ENCODE assay signal across 15 mouse cellular contexts in the genomic region with DNA sequence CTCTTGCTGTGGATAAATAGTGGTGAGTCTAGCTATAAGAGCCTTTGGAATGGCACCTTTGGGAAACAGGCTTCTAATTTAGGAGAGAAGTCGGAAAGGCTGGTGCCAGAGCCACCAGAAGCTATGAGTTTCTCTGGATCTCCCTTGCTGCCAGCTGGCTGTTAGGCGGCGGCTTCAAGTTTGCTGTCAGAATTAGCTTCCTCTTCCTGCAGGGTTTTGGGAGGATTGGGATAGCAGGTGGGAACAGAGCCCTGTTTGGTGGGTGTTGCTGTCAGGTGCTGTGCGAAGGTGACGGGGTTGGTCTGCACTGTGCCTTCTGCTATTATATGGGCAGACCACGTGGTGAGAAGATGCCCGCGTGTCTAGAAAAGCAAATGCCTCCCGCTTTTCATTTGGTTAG. TPM values are rescaled to one million over a fixed set of nuclear protein-coding genes. Genes with fewer than 3 reads are reported as not detected.
DNase-seq lines count a peak whose midpoint lies in the region; ATAC-seq lines count a peak whose summit lies in the region.
"Had no signal": no experiment of that assay in that cellular context is flagged by ENCODE, and none has a peak within 500 bp of the region (broad histone marks: within the 10 kb centered on the region; RNA-seq: fewer than 3 reads in every experiment).

No protein-coding gene starts in this region.

- H3K4me3 ChIP-seq in forebrain, embryonic 16.5 days (replicated peaks; ENCODE audit: low read length) = no peak overlapping the region
- no peak overlapping the region for H3K4me3 ChIP-seq in forebrain, embryonic 10.5 days
- H3K4me3 ChIP-seq: heart, embryonic 13.5 days; midbrain, embryonic 10.5 days; neural tube, embryonic 13.5 days had no signal

- no peak for DNase-seq in forebrain, embryonic 10.5 days (ENCODE audit: extremely low spot score, low spot score)
- DNase-seq in left cerebral cortex, adult 11 months (ENCODE audit: low spot score) = peak; percentile 23
- no peak for DNase-seq in left cerebral cortex, postnatal 4 days
- DNase-seq in right cerebral cortex, postnatal 14 days = peak; percentile 38
- no peak for DNase-seq in ovary, adult 18-20 months (ENCODE audit: low spot score)
- DNase-seq in B cell, adult 2 months = no peak
- DNase-seq in adrenal gland, adult 2 months = no peak
- DNase-seq: cerebellum, adult 11 months; gastrocnemius, postnatal 36 days had no signal

- H3K36me3 ChIP-seq in forebrain, embryonic 16.5 days (ENCODE audit: control insufficient read depth, insufficient read depth) = no peaks in the 10 kb centered on the region
- H3K36me3 ChIP-seq in forebrain, embryonic 10.5 days (replicated peaks) = no peaks in the 10 kb centered on the region
- H3K36me3 ChIP-seq: heart, embryonic 13.5 days; midbrain, embryonic 10.5 days; neural tube, embryonic 13.5 days had no signal

- H3K27ac ChIP-seq in forebrain, embryonic 16.5 days (ENCODE audit: low read length) = no peak overlapping the region
- H3K27ac ChIP-seq in forebrain, embryonic 10.5 days = no peak overlapping the region
- H3K27ac ChIP-seq: heart, embryonic 13.5 days; midbrain, embryonic 10.5 days; neural tube, embryonic 13.5 days had no signal

- H3K4me2 ChIP-seq in forebrain, embryonic 16.5 days (ENCODE audit: low read length) = no peak overlapping the region
- H3K4me2 ChIP-seq: heart, embryonic 13.5 days; neural tube, embryonic 13.5 days had no signal

- no peaks in the 10 kb centered on the region for H3K9me3 ChIP-seq in forebrain, embryonic 16.5 days (ENCODE audit: control insufficient read depth, low read length)
- H3K9me3 ChIP-seq in forebrain, embryonic 10.5 days = no peaks in the 10 kb centered on the region
- H3K9me3 ChIP-seq: heart, embryonic 13.5 days; midbrain, embryonic 10.5 days; neural tube, embryonic 13.5 days had no signal

- 72% methylated on average over 9 of the region's 9 CpGs for WGBS in forebrain, embryonic 16.5 days
- 87% methylated on average over 9 of the region's 9 CpGs for WGBS in forebrain, embryonic 10.5 days

- no peaks in the 10 kb centered on the region for H3K4me1 ChIP-seq in forebrain, embryonic 16.5 days (replicated peaks; ENCODE audit: control insufficient read depth, insufficient read depth, low read length)
- H3K4me1 ChIP-seq in forebrain, embryonic 10.5 days = no peaks in the 10 kb centered on the region
- H3K4me1 ChIP-seq: midbrain, embryonic 10.5 days had no signal

- H3K9ac ChIP-seq in forebrain, embryonic 16.5 days (replicated peaks; ENCODE audit: low read depth, low read length) = no peak overlapping the region
- H3K9ac ChIP-seq: heart, embryonic 13.5 days; liver, postnatal 0 days; neural tube, embryonic 13.5 days had no signal

- H3K27me3 ChIP-seq in forebrain, embryonic 16.5 days (replicated peaks; ENCODE audit: control insufficient read depth, insufficient read depth, low read length) = no peaks in the 10 kb centered on the region
- no peaks in the 10 kb centered on the region for H3K27me3 ChIP-seq in forebrain, embryonic 10.5 days (ENCODE audit: poor library complexity, severe bottlenecking)
- H3K27me3 ChIP-seq: heart, embryonic 13.5 days; neural tube, embryonic 13.5 days had no signal

- intact Hi-C loops in left cerebral cortex, postnatal 4 days (cut with DNase I) = no loop called here

- ATAC-seq in forebrain, embryonic 16.5 days = peak; percentile 40; the same call in 1 of the 2 replicates
- ATAC-seq: activated CD4-positive, CD25-positive, alpha-beta regulatory T cell, adult 4 months had no signal

RNA-seq across cellular contexts. Expression of a gene that starts 7.0 kb away (rescaled TPM):
- 29.1 and 32.2 TPM in 2 replicates for polyA plus RNA-seq in forebrain, embryonic 16.5 days (2015; fragmentation: Nextera tagmentation; extraction: Ambion mirVana)
- 50.3 and 51.2 TPM in 2 replicates for polyA plus RNA-seq in forebrain, embryonic 10.5 days (2016; fragmentation: Nextera tagmentation; extraction: Ambion mirVana)
- 10 to 100 TPM; 49.1 to 54.0 TPM for total RNA-seq in left cerebral cortex, postnatal 4 days (2021)
- total RNA-seq in adrenal gland, adult 2 months (2021) = 10 to 100 TPM; 62.0 to 88.4 TPM
- 5.8 and 7.6 TPM in 2 replicates for polyA plus RNA-seq in adrenal gland, adult 2 months (2012; rRNA removed)

Comparison
In these comparisons a context has a peak if more than half of its experiments do, and no peak if none do; other contexts are left out.
1. DNase-seq: peak in left cerebral cortex, adult 11 months (single experiment) and right cerebral cortex, postnatal 14 days (single experiment); none in forebrain, embryonic 10.5 days (single experiment), left cerebral cortex, postnatal 4 days (single experiment), ovary, adult 18-20 months (single experiment), B cell, adult 2 months (0 of 2) and adrenal gland, adult 2 months (single experiment).